Mouse (Mus musculus) liver, embryonic 15.5 days (tissue): ENCODE data around the gene Ttn. TPM values are rescaled to one million over a fixed set of nuclear protein-coding genes. Genes with fewer than 3 reads are reported as not detected.
"Not testable (repeated sequence)": the region's sequence is repeated elsewhere in the genome, so short reads cannot be mapped to it uniquely, and the experiment has no call there.

Experiments used
- ATAC-seq: fragments of 200-750 bp; cut with Nextera tagmentation; 2 replicates; pipeline ENCODE4 v1.8.0; 2017; ENCODE audit warnings: moderate number of reproducible peaks, mild to moderate bottlenecking, moderate library complexity; ENCODE audit not compliant: insufficient read depth
- H3K27ac ChIP-seq: fragments of 300-500 bp; sonication (generic); replicated peaks from 2 replicates; pipeline ENCODE4 v1.5.1; 2015; ENCODE audit warnings: mild to moderate bottlenecking, inconsistent platforms
- H3K27me3 ChIP-seq: fragments of 300-500 bp; sonication (generic); 2 replicates; pipeline ENCODE4 v1.6.1; 2015; ENCODE audit warnings: mild to moderate bottlenecking, inconsistent platforms
- H3K36me3 ChIP-seq: fragments of 300-500 bp; sonication (generic); replicated peaks from 2 replicates; pipeline ENCODE4 v1.6.1; 2015; ENCODE audit warnings: moderate library complexity, mild to moderate bottlenecking, inconsistent platforms
- H3K4me1 ChIP-seq: fragments of 300-500 bp; sonication (generic); replicated peaks from 2 replicates; pipeline ENCODE4 v1.6.1; 2015; ENCODE audit warnings: inconsistent platforms
- H3K4me2 ChIP-seq: fragments of 300-500 bp; sonication (generic); 2 replicates; pipeline ENCODE4 v1.6.1; 2015; ENCODE audit warnings: moderate library complexity, mild to moderate bottlenecking, inconsistent platforms
- H3K4me3 ChIP-seq: fragments of 300-500 bp; sonication (generic); replicated peaks from 2 replicates; pipeline ENCODE4 v1.5.1; 2015; ENCODE audit warnings: mild to moderate bottlenecking, inconsistent platforms
- H3K9ac ChIP-seq: fragments of 300-500 bp; sonication (generic); 2 replicates; pipeline ENCODE4 v1.6.1; 2015; ENCODE audit warnings: moderate library complexity, mild to moderate bottlenecking, inconsistent platforms
- H3K9me3 ChIP-seq: fragments of 300-500 bp; sonication (generic); replicated peaks from 2 replicates; pipeline ENCODE4 v1.6.1; 2016; ENCODE audit warnings: inconsistent platforms
- WGBS: fragments of 180-500 bp; shearing (Covaris S2); methylation state at CpG from one replicate; pipeline ENCODE4 v1.1.7; 2015; ENCODE audit warnings: mixed read lengths; ENCODE audit not compliant: insufficient replicate concordance; 5-methylcytosine and 5-hydroxymethylcytosine counted together
- polyA plus RNA-seq: library from polyadenylated mRNA; unstranded; fragments of >200 nt; fragmentation: Nextera tagmentation; extraction: Ambion mirVana; gene quantifications from 2 replicates; pipeline ENCODE4 v1.2.1, GENCODE M21; 2015

Gene Ttn
- polyA plus RNA-seq = 5.1 and 6.5 TPM in 2 replicates

- WGBS = 64% methylated on average over 18 of the region's 18 CpGs
Measured at GRCm38 (mm10) chr2:76982391-76983145, at the start of gene Ttn. Gene Ttn, minus strand, starts transcription at chr2:76982547.

GRCm38 (mm10) chr2:77020649-77021048, 38.3 kb upstream of the Ttn start:
- no peaks in the 10 kb centered on the region for H3K4me1 ChIP-seq
- ATAC-seq = no peak
- no peak overlapping the region for H3K4me2 ChIP-seq
- H3K4me3 ChIP-seq = no peak overlapping the region
- H3K27me3 ChIP-seq = no peaks in the 10 kb centered on the region
- H3K27ac ChIP-seq = no peak overlapping the region
- no peak overlapping the region for H3K9ac ChIP-seq
- no peaks in the 10 kb centered on the region for H3K9me3 ChIP-seq
- no peaks in the 10 kb centered on the region for H3K36me3 ChIP-seq
- WGBS = 50% methylated on average over 2 of the region's 2 CpGs

More at GRCm38 (mm10) chr2:76982391-76983145, at the start of gene Ttn:
- H3K4me3 ChIP-seq = no peak within 1 kb of the TSS
- no peaks in the 10 kb centered on the region for H3K36me3 ChIP-seq
- H3K9me3 ChIP-seq = no peaks in the 10 kb centered on the region
- H3K4me1 ChIP-seq = no peaks in the 10 kb centered on the region
- no peak within 1 kb of the TSS for H3K9ac ChIP-seq
- no peak within 1 kb of the TSS for H3K4me2 ChIP-seq
- no peak for ATAC-seq
- no peaks in the 10 kb centered on the region for H3K27me3 ChIP-seq
- no peak within 1 kb of the TSS for H3K27ac ChIP-seq

DNA sequence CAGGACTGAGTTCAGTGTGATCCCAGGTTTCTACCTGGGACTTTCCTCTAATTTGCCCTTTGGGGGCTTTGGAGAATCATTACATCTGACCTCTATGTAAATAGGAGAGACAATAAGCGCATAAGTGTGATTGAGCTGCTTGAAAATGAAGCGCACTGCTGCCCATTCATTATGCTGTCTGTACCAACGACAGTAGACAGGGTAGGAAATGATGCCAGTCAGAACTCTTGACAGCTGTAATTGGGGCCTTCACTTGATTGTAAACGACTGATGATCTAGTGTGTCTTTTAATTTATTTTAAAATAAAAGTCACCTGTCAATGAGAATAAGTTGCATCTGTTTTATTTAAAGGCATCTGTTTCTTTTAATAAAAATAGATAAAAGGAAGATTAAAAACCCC, 35.4 kb upstream of the Ttn start:
- Histone ChIP-seq H3K27me3 (no peaks in the 10 kb centered on the region), H3K4me3 (no peak overlapping the region), H3K4me2 (no peak overlapping the region), H3K36me3 (no peaks in the 10 kb centered on the region), H3K4me1 (no peaks in the 10 kb centered on the region), H3K9ac (no peak overlapping the region), H3K9me3 (no peaks in the 10 kb centered on the region), H3K27ac (no peak overlapping the region)
- ATAC-seq = no peak
- WGBS = 58% methylated on average over 4 of the region's 4 CpGs

- not testable (repeated sequence) for H3K36me3 ChIP-seq, H3K4me1 ChIP-seq, ATAC-seq, H3K9me3 ChIP-seq, H3K27ac ChIP-seq, H3K27me3 ChIP-seq, H3K9ac ChIP-seq, H3K4me3 ChIP-seq, H3K4me2 ChIP-seq
- WGBS = 67% methylated on average over 6 of the region's 6 CpGs
Measured at GRCm38 (mm10) chr2:77013449-77013848, 31.1 kb upstream of the Ttn start.

- Histone ChIP-seq H3K9me3 (no peaks in the 10 kb centered on the region), H3K36me3 (no peaks in the 10 kb centered on the region), H3K4me2 (no peak overlapping the region), H3K27me3 (no peaks in the 10 kb centered on the region), H3K4me3 (no peak overlapping the region), H3K4me1 (no peaks in the 10 kb centered on the region), H3K27ac (no peak overlapping the region), H3K9ac (no peak overlapping the region)
- no peak for ATAC-seq
- 53% methylated on average over 5 of the region's 5 CpGs for WGBS
Measured at GRCm38 (mm10) chr2:77011981-77012380, 29.6 kb upstream of the Ttn start.

DNA sequence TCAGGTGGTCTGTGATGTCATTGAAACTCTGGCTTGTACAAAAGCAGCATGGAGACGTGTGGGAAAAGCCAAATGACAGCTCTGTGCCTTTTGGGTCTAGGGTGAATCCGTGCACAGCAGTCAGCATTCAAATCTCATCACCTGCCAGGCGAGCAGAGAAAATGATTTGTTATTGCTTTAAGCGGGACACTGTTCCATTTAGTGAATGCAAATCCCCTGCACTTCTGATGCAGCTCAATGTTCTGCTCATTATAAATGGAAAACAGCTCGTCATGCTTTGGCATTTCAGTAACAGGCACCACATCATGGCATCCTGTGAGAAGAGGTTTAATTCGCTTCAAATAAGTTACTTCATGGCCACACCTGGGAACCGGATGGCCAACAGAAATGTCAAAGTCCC, 24.7 kb upstream of the Ttn start:
- no peaks in the 10 kb centered on the region for H3K9me3 ChIP-seq
- no peaks in the 10 kb centered on the region for H3K4me1 ChIP-seq
- no peaks in the 10 kb centered on the region for H3K36me3 ChIP-seq
- H3K27ac ChIP-seq = no peak overlapping the region
- 58% methylated on average over 7 of the region's 7 CpGs for WGBS
- ATAC-seq = no peak
- H3K4me2 ChIP-seq = no peak overlapping the region
- H3K27me3 ChIP-seq = no peaks in the 10 kb centered on the region
- H3K9ac ChIP-seq = no peak overlapping the region
- H3K4me3 ChIP-seq = no peak overlapping the region

GRCm38 (mm10) chr2:77003148-77003547, 20.8 kb upstream of the Ttn start:
- Histone ChIP-seq H3K9ac (no peak overlapping the region), H3K4me3 (no peak overlapping the region), H3K4me1 (no peaks in the 10 kb centered on the region), H3K4me2 (no peak overlapping the region), H3K36me3 (no peaks in the 10 kb centered on the region), H3K9me3 (no peaks in the 10 kb centered on the region), H3K27ac (no peak overlapping the region), H3K27me3 (no peaks in the 10 kb centered on the region)
- no peak for ATAC-seq
- WGBS = 40% methylated on average over 2 of the region's 2 CpGs

DNA sequence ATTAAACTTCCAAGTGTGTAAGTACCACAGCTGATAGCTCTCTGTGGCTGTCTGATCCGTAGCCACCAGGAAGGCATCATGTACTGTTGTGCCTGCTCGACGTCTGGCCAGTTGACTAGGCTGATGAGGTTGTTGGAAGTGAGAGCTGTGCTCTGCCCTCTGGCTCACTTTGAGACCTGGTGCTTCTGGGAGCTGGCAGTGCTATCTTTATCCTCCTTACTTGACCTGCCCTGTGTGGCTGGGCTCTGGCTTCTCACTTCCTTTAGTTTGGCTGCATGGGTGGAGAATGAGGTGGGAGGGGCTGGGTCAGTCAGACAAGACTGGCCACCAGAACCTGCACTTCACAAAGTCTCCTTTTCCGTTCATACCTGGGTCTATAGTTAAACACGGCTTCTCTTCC, 16.0 kb upstream of the Ttn start:
- ATAC-seq = no peak
- 47% methylated on average over 5 of the region's 5 CpGs for WGBS
- no peak overlapping the region for H3K9ac ChIP-seq

GRCm38 (mm10) chr2:76992493-76993201, 10.3 kb upstream of the Ttn start:
- Histone ChIP-seq H3K27ac (no peak overlapping the region), H3K4me1 (no peaks in the 10 kb centered on the region), H3K27me3 (no peaks in the 10 kb centered on the region), H3K36me3 (no peaks in the 10 kb centered on the region), H3K4me2 (no peak overlapping the region), H3K9ac (no peak overlapping the region), H3K9me3 (no peaks in the 10 kb centered on the region), H3K4me3 (no peak overlapping the region)
- no peak for ATAC-seq
- WGBS = 56% methylated on average over 5 of the region's 5 CpGs

More for the DNA sequence above, 16.0 kb upstream of the Ttn start:
- Histone ChIP-seq H3K4me3 (no peak overlapping the region), H3K36me3 (no peaks in the 10 kb centered on the region), H3K4me1 (no peaks in the 10 kb centered on the region), H3K9me3 (no peaks in the 10 kb centered on the region), H3K4me2 (no peak overlapping the region), H3K27me3 (no peaks in the 10 kb centered on the region), H3K27ac (no peak overlapping the region)

- no peak overlapping the region for H3K9ac ChIP-seq
Measured at GRCm38 (mm10) chr2:76987317-76987716, 5.0 kb upstream of the Ttn start.

GRCm38 (mm10) chr2:76984384-76984783, 2.0 kb upstream of the Ttn start:
- H3K4me1 ChIP-seq = no peaks in the 10 kb centered on the region
- no peaks in the 10 kb centered on the region for H3K27me3 ChIP-seq
- no peak overlapping the region for H3K27ac ChIP-seq
- H3K4me2 ChIP-seq = no peak overlapping the region
- no peak overlapping the region for H3K9ac ChIP-seq
- ATAC-seq = no peak
- WGBS = 73% methylated on average over 5 of the region's 5 CpGs
- H3K9me3 ChIP-seq = no peaks in the 10 kb centered on the region
- no peaks in the 10 kb centered on the region for H3K36me3 ChIP-seq
- H3K4me3 ChIP-seq = no peak overlapping the region

More at GRCm38 (mm10) chr2:76987317-76987716, 5.0 kb upstream of the Ttn start:
- no peaks in the 10 kb centered on the region for H3K36me3 ChIP-seq
- no peak overlapping the region for H3K27ac ChIP-seq
- no peak overlapping the region for H3K4me2 ChIP-seq
- WGBS = 72% methylated on average over 4 of the region's 4 CpGs
- H3K27me3 ChIP-seq = no peaks in the 10 kb centered on the region
- no peak overlapping the region for H3K4me3 ChIP-seq
- no peaks in the 10 kb centered on the region for H3K9me3 ChIP-seq
- H3K4me1 ChIP-seq = no peaks in the 10 kb centered on the region
- no peak for ATAC-seq
